In the genomic region with DNA sequence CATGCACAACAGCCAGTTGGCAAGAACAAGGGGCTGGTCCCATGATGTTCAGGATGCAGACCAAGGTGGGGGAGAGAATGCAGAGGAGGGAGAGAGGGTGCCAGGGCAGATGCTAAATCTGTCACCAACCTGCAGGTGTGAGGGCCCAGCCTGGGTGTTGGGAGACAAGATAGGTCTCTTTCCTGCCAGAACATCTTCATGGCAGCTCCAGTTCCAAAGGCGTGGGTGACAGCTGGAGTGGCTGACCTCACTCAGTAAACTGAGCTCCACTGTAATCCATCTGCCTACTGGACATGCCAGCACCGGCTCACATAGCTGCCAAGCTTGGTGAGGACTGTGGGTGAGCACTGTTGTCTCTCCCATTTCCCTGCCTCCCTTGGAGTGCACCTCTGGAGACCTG, we compare ENCODE assay signal across 16 mouse cellular contexts.
DNase-seq lines count a peak whose midpoint lies in the region; ATAC-seq and TF ChIP-seq lines count a peak whose summit lies in the region.
"Had no signal": no experiment of that assay in that cellular context is flagged by ENCODE, and none has a peak within 500 bp of the region (broad histone marks: within the 10 kb centered on the region; RNA-seq: fewer than 3 reads in every experiment).

No protein-coding gene starts in this region.

- H3K4me1 ChIP-seq in heart, embryonic 10.5 days, result peaks cover 17% of the 10 kb centered on the region; the same call in 1 of the 2 replicates
- H3K4me1 ChIP-seq in midbrain, postnatal 0 days (ENCODE audit: insufficient read depth, low read length), result no peaks in the 10 kb centered on the region
- H3K4me1 ChIP-seq: stomach, embryonic 15.5 days had no signal

- no peak overlapping the region for H3ac ChIP-seq in myocyte (ENCODE audit: control insufficient read depth, insufficient read length)

- peaks cover 7% of the 10 kb centered on the region; the same call in 1 of the 2 replicates for H3K27me3 ChIP-seq in heart, embryonic 10.5 days (ENCODE audit: insufficient read depth, poor library complexity, severe bottlenecking)
- no peaks in the 10 kb centered on the region for H3K27me3 ChIP-seq in myocyte (ENCODE audit: control insufficient read depth, insufficient read depth, insufficient read length)
- no peaks in the 10 kb centered on the region for H3K27me3 ChIP-seq in midbrain, postnatal 0 days (ENCODE audit: insufficient read depth, low read length)
- H3K27me3 ChIP-seq: Patski; stomach, embryonic 15.5 days had no signal

- H3K79me2 ChIP-seq in myocyte (ENCODE audit: control insufficient read depth, insufficient read depth), result no peaks in the 10 kb centered on the region

- H3K36me3 ChIP-seq in heart, embryonic 10.5 days, result no peaks in the 10 kb centered on the region
- no peaks in the 10 kb centered on the region for H3K36me3 ChIP-seq in myocyte (ENCODE audit: control insufficient read depth, insufficient read depth)
- no peaks in the 10 kb centered on the region for H3K36me3 ChIP-seq in midbrain, postnatal 0 days (ENCODE audit: insufficient read depth, low read length)
- H3K36me3 ChIP-seq: stomach, embryonic 15.5 days had no signal

- 76% methylated on average over 2 of the region's 2 CpGs for WGBS in heart, embryonic 10.5 days
- 80% methylated on average over 2 of the region's 2 CpGs for WGBS in midbrain, postnatal 0 days

- no peak for ATAC-seq in midbrain, postnatal 0 days (ENCODE audit: low FRiP score)
- ATAC-seq: Patski had no signal

- no peak for TF ChIP-seq CTCF in midbrain, postnatal 0 days (IDR thresholded peaks at IDR 0.05)

- H3K27ac ChIP-seq in heart, embryonic 10.5 days, result 0 out of 2 replicates have a peak overlapping the region, but pooled peaks have one; percentile 1
- no peak overlapping the region for H3K27ac ChIP-seq in midbrain, postnatal 0 days (ENCODE audit: low read depth, low read length)
- H3K27ac ChIP-seq: hindbrain, embryonic 14.5 days; layer of hippocampus, adult 2 months; stomach, embryonic 15.5 days had no signal

- TF ChIP-seq POLR2A in myocyte (IDR thresholded peaks at IDR 0.05; ENCODE audit: insufficient read length, low read depth), result no peak

- peak; percentile 41 to 58 for DNase-seq in cerebellum, postnatal 10 days
- no peak for DNase-seq in cerebellum, adult 9-10 months
- peak; percentile 43 for DNase-seq in lung, postnatal 10 days
- DNase-seq in lung, adult 18-20 months, result no peak
- peak; percentile 64 for DNase-seq in heart, embryonic 10.5 days (ENCODE audit: low spot score)
- no peak for DNase-seq in midbrain, postnatal 0 days (ENCODE audit: low spot score)
- DNase-seq in kidney, postnatal 10 days, result no peak
- DNase-seq: cerebellum, adult 18-20 months; kidney, adult 11 months; liver; thymus, postnatal 14 days had no signal

- H3K9me3 ChIP-seq in heart, embryonic 10.5 days, result no peaks in the 10 kb centered on the region
- H3K9me3 ChIP-seq in midbrain, postnatal 0 days (ENCODE audit: low read length), result no peaks in the 10 kb centered on the region
- H3K9me3 ChIP-seq: stomach, embryonic 15.5 days had no signal

- peak overlapping the region; percentile 59 for H3K4me2 ChIP-seq in myocyte (ENCODE audit: low read depth)
- H3K4me2 ChIP-seq in midbrain, postnatal 0 days (ENCODE audit: low read depth, low read length, poor library complexity, severe bottlenecking), result no peak overlapping the region
- H3K4me2 ChIP-seq: hindbrain, embryonic 14.5 days; stomach, embryonic 15.5 days had no signal

- no peak overlapping the region for H3K4me3 ChIP-seq in heart, embryonic 10.5 days
- H3K4me3 ChIP-seq in myocyte, result no peak overlapping the region
- H3K4me3 ChIP-seq in midbrain, postnatal 0 days (ENCODE audit: low read depth, low read length), result no peak overlapping the region
- H3K4me3 ChIP-seq: layer of hippocampus, adult 2 months; stomach, embryonic 15.5 days had no signal

- no peak overlapping the region for H3K9ac ChIP-seq in midbrain, postnatal 0 days (replicated peaks; ENCODE audit: low read length, poor library complexity, severe bottlenecking)
- H3K9ac ChIP-seq: hindbrain, embryonic 14.5 days; stomach, embryonic 15.5 days had no signal

TF ChIP-seq in myocyte, 11 proteins besides CTCF, POLR2A, EP300 and RAD21:
- TF ChIP-seq CEBPB (IDR thresholded peaks at IDR 0.05; ENCODE audit: insufficient read depth, poor library complexity, severe bottlenecking), result 0 out of 2 replicates have a peak, but pooled peaks have one; percentile 2
- TF ChIP-seq TCF3 (IDR thresholded peaks at IDR 0.05; ENCODE audit: insufficient read length, low read depth), result peak; percentile 78
- no peak for TF ChIP-seq USF1 (IDR thresholded peaks at IDR 0.05; ENCODE audit: low read depth)
- TF ChIP-seq MAX (IDR thresholded peaks at IDR 0.05; ENCODE audit: low read depth), result no peak
- peak; percentile 77 to 95 (median 94) for TF ChIP-seq MYOG (IDR thresholded peaks at IDR 0.05; ENCODE audit: control insufficient read depth in 1 of 3, insufficient read depth in 1 of 3, insufficient read length in 2 of 3, low read depth in 2 of 3)
- TF ChIP-seq TCF12 (IDR thresholded peaks at IDR 0.05; ENCODE audit: insufficient read depth, poor library complexity, severe bottlenecking), result peak; percentile 83
- TF ChIP-seq MYOD1 (IDR thresholded peaks at IDR 0.05; ENCODE audit: control insufficient read depth in 1 of 3, insufficient read length in 2 of 3, low read depth in 2 of 3), result peak; percentile 86 to 97 (median 94)

Comparison
In these comparisons a context has a peak if more than half of its experiments do, and no peak if none do; other contexts are left out.
1. DNase-seq: peak in cerebellum, postnatal 10 days (2 of 2), lung, postnatal 10 days (single experiment) and heart, embryonic 10.5 days (single experiment); none in cerebellum, adult 9-10 months (single experiment), lung, adult 18-20 months (0 of 2), midbrain, postnatal 0 days (single experiment) and kidney, postnatal 10 days (single experiment).